Mouse (Mus musculus) G1E (cell line): Measurements from ENCODE around the gene Plac1. TPM values are rescaled to one million over a fixed set of nuclear protein-coding genes. Genes with fewer than 3 reads are reported as not detected.

Experiments used
- ATAC-seq: 2 replicates; pipeline ENCODE4 v1.8.0; 2016; ENCODE audit warnings: mild to moderate bottlenecking; ENCODE audit not compliant: insufficient number of reproducible peaks, poor library complexity, low FRiP score, severe bottlenecking; ENCODE audit errors: extremely low read depth
- DNase-seq: peaks from one replicate; pipeline ENCODE4 v3.0.0; 2012; ENCODE audit warnings: low spot score
- H3K27me3 ChIP-seq: 2 replicates; pipeline ENCODE4 v1.6.1; 2012; ENCODE audit warnings: mild to moderate bottlenecking, low read length, inconsistent platforms; ENCODE audit not compliant: insufficient read depth
- H3K36me3 ChIP-seq: replicated peaks from 2 replicates; pipeline ENCODE3; 2012; ENCODE audit warnings: mild to moderate bottlenecking, inconsistent platforms
- H3K4me1 ChIP-seq: 2 replicates; pipeline ENCODE4 v1.6.1; 2012; ENCODE audit warnings: low read depth, low read length, inconsistent platforms, mixed read lengths; ENCODE audit not compliant: insufficient read depth
- H3K4me3 ChIP-seq: 2 replicates; pipeline ENCODE4 v1.5.1; 2012; ENCODE audit warnings: low read depth, mild to moderate bottlenecking, inconsistent platforms, low read length, moderate library complexity, mixed read lengths
- H3K9me3 ChIP-seq: replicated peaks from 2 replicates; pipeline ENCODE4 v1.6.1; 2012; ENCODE audit warnings: inconsistent platforms
- CTCF ChIP-seq: IDR thresholded peaks from 2 replicates; pipeline ENCODE4 v1.5.1; 2012; ENCODE audit warnings: low read depth, low read length, inconsistent platforms, mixed read lengths
- GATA1 ChIP-seq: IDR thresholded peaks from 2 replicates; pipeline ENCODE4 v1.6.1; 2012; ENCODE audit warnings: borderline replicate concordance, low read length, inconsistent platforms, mixed read lengths
- GATA2 ChIP-seq: IDR thresholded peaks from 2 replicates; pipeline ENCODE4 v1.6.1; 2012; ENCODE audit warnings: low read depth, low read length, inconsistent platforms, borderline replicate concordance
- POLR2AphosphoS5 ChIP-seq: IDR thresholded peaks from 2 replicates; pipeline ENCODE4 v1.6.1; 2012; ENCODE audit warnings: low read depth, low read length, inconsistent platforms; ENCODE audit not compliant: insufficient replicate concordance
- TAL1 ChIP-seq: conservative IDR thresholded peaks from 2 replicates; pipeline ENCODE4 v1.6.1; 2012; ENCODE audit warnings: low read depth, low read length, inconsistent platforms, mixed read lengths
- polyA plus RNA-seq: library from polyadenylated mRNA; stranded (reverse); fragments of >175 nt; gene quantifications from 2 replicates; pipeline ENCODE4 v1.2.3, GENCODE M21; 2012
- total RNA-seq, 2 experiments: library from RNA; stranded (forward) in 1 of 2; stranded (reverse) in 1 of 2; fragments of 200-1000 nt in 1 of 2; fragments of >200 nt in 1 of 2; fragmentation: Nextera tagmentation in 1 of 2; gene quantifications; 2 replicates each; pipeline ENCODE4 v1.2.3; 2014 to 2017

Gene Plac1
- total and polyA plus RNA-seq, 3 experiments, result not detected

GRCm38 (mm10) chrX:53220855-53221254, 19.1 kb downstream of the Plac1 start:
- H3K9me3 ChIP-seq, result no peaks in the 10 kb centered on the region
- no peak for TF ChIP-seq GATA1
- TF ChIP-seq CTCF, result no peak
- no peak for TF ChIP-seq TAL1
- TF ChIP-seq POLR2AphosphoS5, result no peak
- TF ChIP-seq GATA2, result no peak
- no peaks in the 10 kb centered on the region for H3K4me1 ChIP-seq
- H3K4me3 ChIP-seq, result no peak overlapping the region
- ATAC-seq (no peak), DNase-seq (no peak)
- H3K27me3 ChIP-seq, result no peaks in the 10 kb centered on the region
- H3K36me3 ChIP-seq, result no peaks in the 10 kb centered on the region

DNA sequence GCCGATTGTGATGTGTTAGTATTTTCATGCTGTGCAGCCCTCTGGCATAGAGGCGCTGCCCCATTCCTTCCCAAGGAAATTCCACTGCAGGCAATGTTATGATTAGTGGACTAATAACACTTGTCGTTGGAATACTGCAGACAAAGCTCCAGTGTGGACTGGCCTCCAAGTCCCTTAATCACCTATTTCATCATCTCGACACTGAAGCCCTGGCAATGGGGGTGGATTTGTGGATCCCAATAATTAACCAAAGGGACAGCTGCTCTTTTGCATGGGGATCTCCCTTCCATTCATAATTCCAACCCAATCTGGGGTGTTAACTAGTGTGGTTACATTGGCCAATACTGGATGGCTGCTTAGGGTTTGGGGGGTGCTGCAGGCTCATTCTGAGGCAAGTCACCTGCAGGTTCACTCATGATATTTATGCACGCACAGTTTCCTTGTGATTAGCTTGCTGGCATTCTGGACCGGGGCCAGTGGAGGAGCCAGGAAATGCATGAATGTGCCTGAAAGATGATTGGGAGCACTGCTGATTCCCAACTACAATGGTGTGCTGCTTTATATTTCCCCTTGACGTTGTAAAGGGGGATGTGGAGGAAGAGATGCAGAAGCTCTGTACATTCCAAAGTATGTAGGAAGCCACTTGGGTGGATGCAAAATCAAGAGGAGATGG, 25.2 kb downstream of the Plac1 start:
- H3K4me3 ChIP-seq, result no peak overlapping the region
- H3K4me1 ChIP-seq, result no peaks in the 10 kb centered on the region
- no peaks in the 10 kb centered on the region for H3K36me3 ChIP-seq
- no peak for ATAC-seq
- DNase-seq, result no peak
- TF ChIP-seq CTCF (no peak), GATA2 (no peak), TAL1 (no peak), POLR2AphosphoS5 (no peak), GATA1 (no peak)
- H3K27me3 ChIP-seq, result no peaks in the 10 kb centered on the region
- no peaks in the 10 kb centered on the region for H3K9me3 ChIP-seq

DNA sequence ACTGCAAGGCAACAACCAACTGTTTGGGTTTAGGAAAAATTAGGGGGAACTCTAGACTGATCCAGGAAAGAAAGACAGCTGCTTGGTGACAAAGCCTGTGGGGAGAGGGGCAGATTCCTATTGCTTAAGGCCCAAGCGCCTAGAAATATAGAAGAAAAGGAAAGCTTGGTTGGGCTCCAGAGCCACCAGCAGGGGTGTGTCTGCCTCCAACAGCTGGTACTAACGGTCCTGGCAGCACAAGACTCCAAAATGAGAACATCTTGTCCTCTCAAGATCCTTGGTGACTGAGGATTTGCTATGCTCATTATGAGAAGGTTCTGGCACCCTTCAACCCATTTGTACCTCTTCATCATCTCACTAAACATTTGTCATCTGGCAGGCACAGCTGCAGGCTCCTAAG, 26.1 kb downstream of the Plac1 start:
- Histone ChIP-seq H3K4me3 (no peak overlapping the region), H3K4me1 (no peaks in the 10 kb centered on the region), H3K9me3 (no peaks in the 10 kb centered on the region), H3K27me3 (no peaks in the 10 kb centered on the region), H3K36me3 (no peaks in the 10 kb centered on the region)
- no peak for ATAC-seq
- TF ChIP-seq CTCF (no peak), POLR2AphosphoS5 (no peak), GATA1 (no peak), TAL1 (no peak), GATA2 (no peak)
- no peak for DNase-seq

DNA sequence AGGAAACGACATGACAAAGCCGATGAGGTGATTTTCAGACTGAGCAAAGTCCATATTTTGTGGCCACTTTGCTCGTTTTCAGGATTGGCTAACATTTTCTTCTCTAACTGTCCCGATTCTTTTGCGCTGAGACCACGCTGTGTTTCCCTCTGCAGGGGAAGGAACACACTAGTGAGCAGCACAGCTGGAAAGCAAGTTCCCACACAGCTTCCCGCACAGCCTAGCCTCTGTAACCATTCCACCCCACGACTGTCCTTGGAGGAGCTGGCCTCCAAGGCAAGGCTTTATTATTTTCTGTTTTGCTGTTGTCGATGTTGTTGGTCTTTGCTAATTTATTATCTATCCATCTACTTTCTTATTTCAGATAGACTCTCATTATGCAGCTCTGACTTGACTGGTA, 27.4 kb downstream of the Plac1 start:
- no peak for TF ChIP-seq GATA2
- no peak for TF ChIP-seq CTCF
- TF ChIP-seq POLR2AphosphoS5, result no peak
- TF ChIP-seq GATA1, result no peak
- no peak for TF ChIP-seq TAL1
- Histone ChIP-seq H3K27me3 (no peaks in the 10 kb centered on the region), H3K4me3 (no peak overlapping the region), H3K36me3 (no peaks in the 10 kb centered on the region), H3K4me1 (no peaks in the 10 kb centered on the region), H3K9me3 (no peaks in the 10 kb centered on the region)
- DNase-seq (no peak), ATAC-seq (no peak)

GRCm38 (mm10) chrX:53211756-53212483, 28.0 kb downstream of the Plac1 start:
- Histone ChIP-seq H3K9me3 (no peaks in the 10 kb centered on the region), H3K36me3 (no peaks in the 10 kb centered on the region), H3K27me3 (no peaks in the 10 kb centered on the region), H3K4me1 (no peaks in the 10 kb centered on the region), H3K4me3 (no peak overlapping the region)
- ATAC-seq (no peak), DNase-seq (no peak)
- TF ChIP-seq CTCF (no peak), POLR2AphosphoS5 (no peak), GATA2 (no peak), GATA1 (no peak)

GRCm38 (mm10) chrX:53209431-53209830, 30.5 kb downstream of the Plac1 start:
- no peak for ATAC-seq
- no peak for DNase-seq
- Histone ChIP-seq H3K27me3 (0 out of 2 replicates have a peak, but pooled peaks cover under 1% of the 10 kb centered on the region), H3K4me1 (no peaks in the 10 kb centered on the region), H3K9me3 (no peaks in the 10 kb centered on the region), H3K36me3 (no peaks in the 10 kb centered on the region), H3K4me3 (no peak overlapping the region)
- no peak for TF ChIP-seq CTCF
- no peak for TF ChIP-seq GATA2
- TF ChIP-seq POLR2AphosphoS5, result no peak
- TF ChIP-seq GATA1, result no peak
- no peak for TF ChIP-seq TAL1
